Comparison of ENCODE assay signal across 8 mouse cellular contexts in genomic region chr4:137963881-137964584, GRCm38 (mm10). TPM values are rescaled to one million over a fixed set of nuclear protein-coding genes. Genes with fewer than 3 reads are reported as not detected.
DNase-seq lines count a peak whose midpoint lies in the region; ATAC-seq and TF ChIP-seq lines count a peak whose summit lies in the region.

No protein-coding gene starts in this region.

- WGBS in liver, embryonic 12.5 days (ENCODE audit: insufficient replicate concordance) = 56% methylated on average over 9 of the region's 9 CpGs
- WGBS in kidney, adult 2 months = 66% methylated on average over 9 of the region's 9 CpGs
- 70% methylated on average over 9 of the region's 9 CpGs for WGBS in limb, embryonic 10.5 days
- WGBS in stomach, postnatal 0 days = 64% methylated on average over 7 of the region's 9 CpGs

- peaks cover 44% of the 10 kb centered on the region for H3K36me3 ChIP-seq in liver, embryonic 12.5 days
- no peaks in the 10 kb centered on the region for H3K36me3 ChIP-seq in kidney, adult 2 months (ENCODE audit: control insufficient read depth, insufficient read depth, low read length)
- H3K36me3 ChIP-seq in limb, embryonic 10.5 days = peaks cover 60% of the 10 kb centered on the region
- peaks cover 24% of the 10 kb centered on the region for H3K36me3 ChIP-seq in stomach, postnatal 0 days (ENCODE audit: control insufficient read depth, insufficient read depth, low read length)

- H3K4me3 ChIP-seq in liver, embryonic 12.5 days = no peak overlapping the region
- no peak overlapping the region for H3K4me3 ChIP-seq in cortical plate, adult 2 months (ENCODE audit: insufficient read depth, low read length)
- H3K4me3 ChIP-seq in kidney, adult 2 months (ENCODE audit: insufficient read depth, low read depth, low read length) = no peak overlapping the region
- no peak overlapping the region for H3K4me3 ChIP-seq in limb, embryonic 10.5 days
- H3K4me3 ChIP-seq in stomach, postnatal 0 days (ENCODE audit: low read depth, low read length) = no peak overlapping the region

- peak; percentile 80 for DNase-seq in liver
- DNase-seq in gastrocnemius, adult 8-10 months (ENCODE audit: low spot score in 2 of 2) = peak; percentile 86 to 89
- peak; percentile 84 for DNase-seq in kidney, adult 2 months
- peak; percentile 79 for DNase-seq in limb, embryonic 10.5 days (ENCODE audit: low spot score)
- peak; percentile 85 for DNase-seq in stomach, postnatal 0 days (ENCODE audit: low spot score)

- H3K9me3 ChIP-seq in liver, embryonic 12.5 days (replicated peaks) = 0 out of 2 replicates have a peak, but pooled peaks cover 4% of the 10 kb centered on the region
- H3K9me3 ChIP-seq in limb, embryonic 10.5 days (replicated peaks) = peaks cover 3% of the 10 kb centered on the region; the same call in 1 of the 2 replicates
- no peaks in the 10 kb centered on the region for H3K9me3 ChIP-seq in stomach, postnatal 0 days (ENCODE audit: control insufficient read depth, low read length)

- ATAC-seq in liver, embryonic 12.5 days = no peak
- 0 out of 2 replicates have a peak, but pooled peaks have one; percentile 44 for ATAC-seq in monocyte, adult 5-6 weeks (replicated peaks; ENCODE audit: insufficient number of reproducible peaks, low FRiP score, low TSS enrichment, poor library complexity, severe bottlenecking)
- ATAC-seq in stomach, postnatal 0 days (ENCODE audit: low FRiP score, low TSS enrichment) = peak; percentile 66

- no peaks in the 10 kb centered on the region for H3K27me3 ChIP-seq in liver, embryonic 12.5 days (replicated peaks)
- H3K27me3 ChIP-seq in kidney, adult 2 months (replicated peaks; ENCODE audit: control insufficient read depth, insufficient read depth, low read length) = no peaks in the 10 kb centered on the region
- no peaks in the 10 kb centered on the region for H3K27me3 ChIP-seq in limb, embryonic 10.5 days (ENCODE audit: low read depth, poor library complexity, severe bottlenecking)
- no peaks in the 10 kb centered on the region for H3K27me3 ChIP-seq in stomach, postnatal 0 days (ENCODE audit: control insufficient read depth, insufficient read depth, low read length)

- no peak overlapping the region for H3K9ac ChIP-seq in liver, embryonic 12.5 days
- H3K9ac ChIP-seq in stomach, postnatal 0 days (ENCODE audit: low read length) = no peak overlapping the region

- H3K27ac ChIP-seq in liver, embryonic 12.5 days = no peak overlapping the region
- H3K27ac ChIP-seq in cortical plate, adult 2 months (ENCODE audit: insufficient read depth, low read length) = no peak overlapping the region
- H3K27ac ChIP-seq in kidney, adult 2 months (ENCODE audit: insufficient read depth, low read depth, low read length) = no peak overlapping the region
- no peak overlapping the region for H3K27ac ChIP-seq in limb, embryonic 10.5 days
- H3K27ac ChIP-seq in stomach, postnatal 0 days (replicated peaks) = no peak overlapping the region

- no peak for TF ChIP-seq POLR2A in cortical plate, adult 2 months (IDR thresholded peaks at IDR 0.05; ENCODE audit: extremely low read depth, insufficient read depth, low read length)
- TF ChIP-seq POLR2A in kidney, adult 2 months (IDR thresholded peaks at IDR 0.05; ENCODE audit: low read depth, low read length) = no peak

- TF ChIP-seq EP300 in stomach, postnatal 0 days (optimal IDR thresholded peaks at IDR 0.05) = no peak

- peak; percentile 85 for TF ChIP-seq CTCF in cortical plate, adult 2 months (IDR thresholded peaks at IDR 0.05; ENCODE audit: extremely low read depth, insufficient read depth, low read length)
- peak; percentile 82 for TF ChIP-seq CTCF in kidney, adult 2 months (conservative IDR thresholded peaks at IDR 0.05; ENCODE audit: insufficient read depth, insufficient read length, low read depth, low read length)
- TF ChIP-seq CTCF in stomach, postnatal 0 days (IDR thresholded peaks at IDR 0.05; ENCODE audit: low read depth) = peak; percentile 82

- H3K4me1 ChIP-seq in liver, embryonic 12.5 days = peaks cover 10% of the 10 kb centered on the region
- no peaks in the 10 kb centered on the region; the same call in 1 of the 2 replicates for H3K4me1 ChIP-seq in cortical plate, adult 2 months (ENCODE audit: control insufficient read depth, insufficient read depth, low read length)
- no peaks in the 10 kb centered on the region for H3K4me1 ChIP-seq in kidney, adult 2 months (ENCODE audit: control insufficient read depth, insufficient read depth, low read length)
- no peaks in the 10 kb centered on the region for H3K4me1 ChIP-seq in limb, embryonic 10.5 days
- no peaks in the 10 kb centered on the region for H3K4me1 ChIP-seq in stomach, postnatal 0 days (replicated peaks; ENCODE audit: control insufficient read depth, insufficient read depth)

- H3K4me2 ChIP-seq in liver, embryonic 12.5 days = no peak overlapping the region
- H3K4me2 ChIP-seq in stomach, postnatal 0 days (replicated peaks; ENCODE audit: low read depth) = no peak overlapping the region

RNA-seq across cellular contexts. Expression of gene Eif4g3, which starts 28.8 kb away (rescaled TPM):
- polyA plus RNA-seq in liver, embryonic 12.5 days (2016; fragmentation: Nextera tagmentation; extraction: Ambion mirVana) = 15.2 and 15.8 TPM in 2 replicates
- polyA plus RNA-seq in cortical plate, adult 2 months (2012; rRNA removed) = 148 and 164 TPM in 2 replicates
- total RNA-seq in gastrocnemius, adult 8-10 months (2022) = 100 to 1,000 TPM; 115 to 144 (median 123) TPM
- 53.5 and 54.0 TPM in 2 replicates for polyA plus RNA-seq in kidney, adult 2 months (2012; rRNA removed)
- 42.7 and 42.9 TPM in 2 replicates for polyA plus RNA-seq in limb, embryonic 10.5 days (2016; fragmentation: Nextera tagmentation; extraction: Ambion mirVana)
- 94.4 to 146 TPM (median 114 TPM) in 3 replicates for total RNA-seq in monocyte, adult 5-6 weeks (2017)
- polyA plus RNA-seq in stomach, postnatal 0 days (2015; fragmentation: Nextera tagmentation; extraction: Ambion mirVana) = 11.4 and 11.9 TPM in 2 replicates
